In the genomic region with DNA sequence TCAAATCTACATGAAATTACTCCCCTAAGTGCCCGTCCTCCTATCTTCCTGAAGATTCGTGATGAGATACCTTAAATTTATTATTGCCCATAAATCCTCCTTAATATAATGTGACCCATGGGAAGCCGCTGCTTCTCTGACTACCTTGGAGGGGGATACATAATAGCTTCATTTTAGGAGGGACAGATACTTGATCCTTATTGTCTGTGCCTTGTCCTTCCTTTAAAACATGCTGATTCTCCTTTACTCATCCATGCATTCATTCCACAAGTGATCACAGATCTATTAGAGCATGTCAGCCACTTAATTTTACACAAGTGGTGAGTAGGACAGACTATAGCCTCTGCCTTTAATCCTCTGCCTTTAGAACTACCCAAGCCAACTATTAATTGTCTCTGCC, we compare ENCODE assay signal across 22 mouse cellular contexts.
DNase-seq lines count a peak whose midpoint lies in the region; ATAC-seq and TF ChIP-seq lines count a peak whose summit lies in the region.
"Had no signal": no experiment of that assay in that cellular context is flagged by ENCODE, and none has a peak within 500 bp of the region (broad histone marks: within the 10 kb centered on the region; RNA-seq: fewer than 3 reads in every experiment).

No protein-coding gene starts in this region.

- H3K9me3 ChIP-seq in kidney, embryonic 14.5 days (ENCODE audit: control insufficient read depth, low read length): no peaks in the 10 kb centered on the region
- no peaks in the 10 kb centered on the region for H3K9me3 ChIP-seq in kidney, embryonic 15.5 days (replicated peaks)
- H3K9me3 ChIP-seq in kidney, embryonic 16.5 days (ENCODE audit: low read length): no peaks in the 10 kb centered on the region
- no peaks in the 10 kb centered on the region for H3K9me3 ChIP-seq in kidney, postnatal 0 days (replicated peaks; ENCODE audit: low read length)

- no peak overlapping the region for H3K9ac ChIP-seq in kidney, embryonic 14.5 days (ENCODE audit: low read depth, low read length)
- H3K9ac ChIP-seq in kidney, embryonic 15.5 days: no peak overlapping the region
- no peak overlapping the region for H3K9ac ChIP-seq in kidney, embryonic 16.5 days (replicated peaks; ENCODE audit: low read length)
- no peak overlapping the region for H3K9ac ChIP-seq in kidney, postnatal 0 days (ENCODE audit: low read depth, low read length)

- no peak overlapping the region for H3K4me2 ChIP-seq in kidney, embryonic 14.5 days (replicated peaks; ENCODE audit: low read depth, low read length)
- H3K4me2 ChIP-seq in kidney, embryonic 15.5 days: no peak overlapping the region
- no peak overlapping the region for H3K4me2 ChIP-seq in kidney, embryonic 16.5 days (replicated peaks; ENCODE audit: low read depth, low read length)
- H3K4me2 ChIP-seq in kidney, postnatal 0 days (ENCODE audit: low read length): no peak overlapping the region

- no peaks in the 10 kb centered on the region for H3K36me3 ChIP-seq in kidney, embryonic 14.5 days (ENCODE audit: control insufficient read depth, insufficient read depth, low read length)
- no peaks in the 10 kb centered on the region for H3K36me3 ChIP-seq in kidney, embryonic 15.5 days
- H3K36me3 ChIP-seq in kidney, embryonic 16.5 days (ENCODE audit: insufficient read depth, low read length): no peaks in the 10 kb centered on the region
- H3K36me3 ChIP-seq in kidney, postnatal 0 days (ENCODE audit: insufficient read depth, low read length): no peaks in the 10 kb centered on the region
- H3K36me3 ChIP-seq: G1E had no signal

- no peak overlapping the region for H3K4me3 ChIP-seq in kidney, embryonic 14.5 days (ENCODE audit: low read length)
- H3K4me3 ChIP-seq in kidney, embryonic 15.5 days (replicated peaks): no peak overlapping the region
- H3K4me3 ChIP-seq in kidney, embryonic 16.5 days (ENCODE audit: low read length): no peak overlapping the region
- H3K4me3 ChIP-seq in kidney, postnatal 0 days (replicated peaks; ENCODE audit: low read depth, low read length): no peak overlapping the region

- H3K27ac ChIP-seq in kidney, embryonic 14.5 days (ENCODE audit: low read depth, low read length): no peak overlapping the region
- no peak overlapping the region for H3K27ac ChIP-seq in kidney, embryonic 15.5 days
- H3K27ac ChIP-seq in kidney, embryonic 16.5 days (ENCODE audit: low read length): no peak overlapping the region
- no peak overlapping the region for H3K27ac ChIP-seq in kidney, postnatal 0 days

- TF ChIP-seq CTCF in kidney, postnatal 0 days (IDR thresholded peaks at IDR 0.05; ENCODE audit: low read depth): no peak

- 36% methylated on average over 3 of the region's 3 CpGs for WGBS in kidney, embryonic 14.5 days
- 34% methylated on average over 3 of the region's 3 CpGs for WGBS in kidney, embryonic 15.5 days
- 30% methylated on average over 3 of the region's 3 CpGs for whole genome bisulfite sequencing in kidney, embryonic 16.5 days
- 35% methylated on average over 3 of the region's 3 CpGs for WGBS in kidney, postnatal 0 days

- H3K4me1 ChIP-seq in kidney, embryonic 14.5 days (ENCODE audit: control insufficient read depth, insufficient read depth, low read length): no peaks in the 10 kb centered on the region
- H3K4me1 ChIP-seq in kidney, embryonic 15.5 days: no peaks in the 10 kb centered on the region
- H3K4me1 ChIP-seq in kidney, embryonic 16.5 days (ENCODE audit: insufficient read depth, low read length): no peaks in the 10 kb centered on the region
- no peaks in the 10 kb centered on the region for H3K4me1 ChIP-seq in kidney, postnatal 0 days (replicated peaks; ENCODE audit: insufficient read depth, low read length)

- ATAC-seq in kidney, embryonic 14.5 days (ENCODE audit: low FRiP score, low TSS enrichment): peak; percentile 72; the same call in 1 of the 2 replicates
- ATAC-seq in kidney, embryonic 15.5 days (replicated peaks; ENCODE audit: low FRiP score): peak; percentile 67; the same call in 1 of the 2 replicates
- peak; percentile 73; the same call in 1 of the 2 replicates for ATAC-seq in kidney, embryonic 16.5 days (ENCODE audit: low FRiP score, low TSS enrichment)
- ATAC-seq in kidney, postnatal 0 days (replicated peaks; ENCODE audit: low FRiP score, low read depth): no peak
- ATAC-seq: activated CD4-positive, CD25-positive, alpha-beta regulatory T cell, adult 4 months; CD4-positive, CD25-positive, alpha-beta regulatory T cell, adult 4 months; Patski had no signal

- no peaks in the 10 kb centered on the region for H3K27me3 ChIP-seq in kidney, embryonic 14.5 days (ENCODE audit: control insufficient read depth, insufficient read depth, low read length)
- H3K27me3 ChIP-seq in kidney, embryonic 15.5 days: no peaks in the 10 kb centered on the region
- H3K27me3 ChIP-seq in kidney, embryonic 16.5 days (ENCODE audit: insufficient read depth, low read length): no peaks in the 10 kb centered on the region
- H3K27me3 ChIP-seq in kidney, postnatal 0 days (ENCODE audit: insufficient read depth, low read length): no peaks in the 10 kb centered on the region
- H3K27me3 ChIP-seq: CH12.LX had no signal

- no peak for DNase-seq in kidney, adult 8-10 months
- no peak for DNase-seq in kidney, postnatal 25 days
- DNase-seq in kidney, postnatal 4 days: no peak
- peak; percentile 40 for DNase-seq in kidney, postnatal 0 days (ENCODE audit: low spot score)
- DNase-seq in kidney, adult 11 months: no peak
- DNase-seq: adrenal gland, adult 2 months; adrenal gland, adult 8-10 months; adrenal gland, postnatal 10 days; adrenal gland, postnatal 14 days; adrenal gland, postnatal 25 days; adrenal gland, postnatal 36 days; B cell, adult 2 months; cerebellum, adult 11 months; cerebellum, adult 11-12 months had no signal
